Mouse (Mus musculus) erythroblast, embryonic 14.5 days (primary cell): ENCODE measurements around the gene Mutyh.

Experiments used
- GATA1 ChIP-seq: IDR thresholded peaks from 2 replicates; pipeline ENCODE4 v1.6.1; 2012; ENCODE audit warnings: low read length, inconsistent platforms, mixed read lengths
- TAL1 ChIP-seq: IDR thresholded peaks from 3 replicates; pipeline ENCODE4 v1.6.1; 2012; ENCODE audit warnings: low read length, inconsistent platforms, mixed read lengths

DNA sequence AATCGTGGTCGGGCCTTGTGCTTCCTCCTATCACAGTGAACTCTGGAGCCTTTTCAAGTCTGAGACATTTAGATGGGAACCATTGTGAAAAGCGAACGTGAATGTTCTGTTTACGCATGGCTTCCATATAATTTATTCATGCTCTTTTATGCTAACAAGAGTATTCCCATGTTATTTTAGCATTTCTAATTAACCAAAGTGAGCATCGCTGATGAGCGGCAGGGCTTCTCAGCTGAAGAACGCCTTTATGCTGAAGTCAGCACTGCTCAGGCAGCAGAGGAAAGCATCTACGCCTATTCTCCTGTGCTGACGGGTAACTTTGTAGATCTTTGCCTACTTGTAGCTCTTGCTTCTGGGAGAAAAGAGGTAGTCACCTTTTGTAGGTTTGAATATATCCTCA lies 49.7 kb downstream of the Mutyh start:
- TF ChIP-seq GATA1, result no peak
- no peak for TF ChIP-seq TAL1
